Mouse (Mus musculus): Measurements from ENCODE around the gene Ctso. TPM values are rescaled to one million over a fixed set of nuclear protein-coding genes. Genes with fewer than 3 reads are reported as not detected.

The Ctso gene
- total and polyA plus RNA-seq, 3 experiments: 2.3 to 10.3 (median 3.6) TPM

- no peaks in the 10 kb centered on the region for H3K36me3 ChIP-seq (replicated peaks)
- TF ChIP-seq POLR2AphosphoS5 (IDR thresholded peaks at IDR 0.05; ENCODE audit: insufficient replicate concordance, low read depth, low read length): no peak
- TF ChIP-seq GATA1 (IDR thresholded peaks at IDR 0.05; ENCODE audit: borderline replicate concordance, low read length): no peak
- no peak for TF ChIP-seq GATA2 (IDR thresholded peaks at IDR 0.05; ENCODE audit: borderline replicate concordance, low read depth, low read length)
- no peak for TF ChIP-seq TAL1 (conservative IDR thresholded peaks at IDR 0.05; ENCODE audit: low read depth, low read length)
- TF ChIP-seq CTCF (IDR thresholded peaks at IDR 0.05; ENCODE audit: low read depth, low read length): no peak
- H3K4me1 ChIP-seq (ENCODE audit: insufficient read depth, low read depth, low read length): no peaks in the 10 kb centered on the region
- H3K9me3 ChIP-seq (replicated peaks): no peaks in the 10 kb centered on the region
- H3K4me3 ChIP-seq (ENCODE audit: low read depth, low read length): no peak overlapping the region
- DNase-seq (ENCODE audit: low spot score) (no peak), ATAC-seq (ENCODE audit: extremely low read depth, insufficient number of reproducible peaks, low FRiP score, poor library complexity, severe bottlenecking) (no peak)
- no peaks in the 10 kb centered on the region for H3K27me3 ChIP-seq (ENCODE audit: insufficient read depth, low read length)
These were observed 63.0 kb downstream of the Ctso start for GRCm38 (mm10) chr3:81995371-81995770.

- DNase-seq (ENCODE audit: low spot score) (no peak), ATAC-seq (ENCODE audit: extremely low read depth, insufficient number of reproducible peaks, low FRiP score, poor library complexity, severe bottlenecking) (peak; percentile 45; the same call in 1 of the 2 replicates)
- Histone ChIP-seq H3K36me3 (replicated peaks) (no peaks in the 10 kb centered on the region), H3K4me1 (ENCODE audit: insufficient read depth, low read depth, low read length) (no peaks in the 10 kb centered on the region), H3K4me3 (ENCODE audit: low read depth, low read length) (no peak overlapping the region), H3K27me3 (ENCODE audit: insufficient read depth, low read length) (no peaks in the 10 kb centered on the region), H3K9me3 (replicated peaks) (no peaks in the 10 kb centered on the region)
- TF ChIP-seq POLR2AphosphoS5 (IDR thresholded peaks at IDR 0.05; ENCODE audit: insufficient replicate concordance, low read depth, low read length): no peak
- TF ChIP-seq GATA2 (IDR thresholded peaks at IDR 0.05; ENCODE audit: borderline replicate concordance, low read depth, low read length): no peak
- TF ChIP-seq CTCF (IDR thresholded peaks at IDR 0.05; ENCODE audit: low read depth, low read length): no peak
- TF ChIP-seq GATA1 (IDR thresholded peaks at IDR 0.05; ENCODE audit: borderline replicate concordance, low read length): no peak
- TF ChIP-seq TAL1 (conservative IDR thresholded peaks at IDR 0.05; ENCODE audit: low read depth, low read length): no peak
These were observed 63.6 kb downstream of the Ctso start for GRCm38 (mm10) chr3:81995988-81996387.

Other genes with a start within 250 kb of the Ctso start
- not detected in 2 replicates for gene Tdo2, start 43.6 kb downstream of the Ctso start, total RNA-seq (2014; fragmentation: Nextera tagmentation)
- gene Tdo2, start 43.6 kb downstream of the Ctso start, total RNA-seq (2017): not detected in 2 replicates
- not detected in 2 replicates for gene Tdo2, start 43.6 kb downstream of the Ctso start, polyA plus RNA-seq (2012)
- gene Asic5, start 49.7 kb downstream of the Ctso start, total RNA-seq (2014; fragmentation: Nextera tagmentation): not detected in 2 replicates
- gene Asic5, start 49.7 kb downstream of the Ctso start, total RNA-seq (2017): not detected in 2 replicates
- not detected in 2 replicates for gene Asic5, start 49.7 kb downstream of the Ctso start, polyA plus RNA-seq (2012)
- not detected in 2 replicates for gene Gucy1b1, start 142.1 kb downstream of the Ctso start, total RNA-seq (2014; fragmentation: Nextera tagmentation)
- 0.22 TPM in 1 of 2 replicates, not detected in the other for gene Gucy1b1, start 142.1 kb downstream of the Ctso start, total RNA-seq (2017)
- gene Gucy1b1, start 142.1 kb downstream of the Ctso start, polyA plus RNA-seq (2012): not detected in 2 replicates
- gene Gucy1a1, start 213.2 kb downstream of the Ctso start, total RNA-seq (2014; fragmentation: Nextera tagmentation): not detected in 2 replicates
- 0.16 and 0.46 TPM in 2 replicates for gene Gucy1a1, start 213.2 kb downstream of the Ctso start, total RNA-seq (2017)
- gene Gucy1a1, start 213.2 kb downstream of the Ctso start, polyA plus RNA-seq (2012): not detected in 2 replicates